Mouse (Mus musculus) central nervous system, embryonic 11.5 days (tissue): ENCODE results near the gene Rbm38. TPM values are rescaled to one million over a fixed set of nuclear protein-coding genes. Genes with fewer than 3 reads are reported as not detected.

Experiments
- polyA plus RNA-seq: library from polyadenylated mRNA; depleted of rRNA; stranded (reverse); fragments of >200 nt; gene quantifications from 2 replicates; pipeline ENCODE4 v1.2.3, GENCODE M21; 2012; rRNA removed

Gene Rbm38
- polyA plus RNA-seq: 58.4 and 98.6 TPM in 2 replicates

DNA sequence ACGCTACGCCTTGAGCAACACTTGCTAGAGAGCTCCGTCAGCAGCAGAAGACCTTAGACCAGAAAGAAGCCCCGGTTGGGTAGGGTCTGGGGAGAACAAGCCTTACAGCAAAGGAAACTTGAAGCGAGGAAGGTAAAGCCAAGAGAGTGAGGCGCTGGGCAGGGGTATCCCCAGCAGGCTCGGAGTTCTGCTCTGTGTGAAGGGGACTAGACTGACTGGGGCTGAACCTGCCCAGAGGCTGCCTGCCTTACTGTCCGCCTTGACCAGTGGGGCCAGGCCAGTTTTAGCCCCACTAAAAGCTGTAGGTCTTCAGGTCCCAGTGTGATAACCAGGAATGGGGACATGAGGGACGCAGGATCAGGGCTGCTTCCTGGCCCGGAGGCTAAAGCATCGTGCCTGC lies at the start of gene Rbm38:
Gene Rbm38 (plus strand): TSS at position 69 of the 400 bp plus-strand sequence.

DNA sequence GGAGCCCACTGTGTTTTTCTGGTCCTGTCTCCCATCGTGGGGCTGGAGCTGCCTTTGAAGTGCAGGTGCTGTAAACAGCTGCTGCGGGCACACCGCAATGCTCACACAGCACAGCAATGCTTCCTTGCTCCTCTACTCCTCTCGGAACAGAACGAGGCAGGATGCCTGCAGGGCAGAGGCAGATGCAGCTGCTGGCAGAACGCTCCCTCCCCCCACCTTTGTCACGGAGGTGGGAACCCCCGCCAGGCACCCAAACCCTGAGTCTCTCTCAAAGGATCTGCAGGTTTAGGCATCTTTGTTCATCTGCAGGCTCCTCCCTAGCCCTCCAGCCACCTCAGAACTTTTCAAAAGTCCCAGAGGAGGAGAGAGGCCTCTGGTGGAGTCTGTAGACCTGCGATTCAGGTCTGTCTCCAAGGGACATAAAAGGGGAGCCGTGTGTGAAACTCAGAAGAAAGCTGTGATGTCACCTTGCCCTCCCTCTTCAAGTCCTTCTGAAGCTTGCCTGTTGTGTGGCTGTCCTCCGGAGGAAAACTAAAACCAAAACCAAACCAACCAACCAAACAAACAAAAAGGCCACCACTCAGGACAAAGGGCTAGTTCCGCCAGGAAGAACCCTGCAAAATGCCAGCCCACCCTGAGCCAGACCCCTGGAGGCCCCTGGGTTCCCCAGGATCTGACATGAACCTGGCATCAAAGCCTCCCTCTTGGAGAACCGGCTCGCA lies 42.7 kb upstream of the Rbm38 start, which contains the start of gene Spo11:
Gene Spo11 (plus strand): TSS at position 292 of the 722 bp plus-strand sequence.

DNA sequence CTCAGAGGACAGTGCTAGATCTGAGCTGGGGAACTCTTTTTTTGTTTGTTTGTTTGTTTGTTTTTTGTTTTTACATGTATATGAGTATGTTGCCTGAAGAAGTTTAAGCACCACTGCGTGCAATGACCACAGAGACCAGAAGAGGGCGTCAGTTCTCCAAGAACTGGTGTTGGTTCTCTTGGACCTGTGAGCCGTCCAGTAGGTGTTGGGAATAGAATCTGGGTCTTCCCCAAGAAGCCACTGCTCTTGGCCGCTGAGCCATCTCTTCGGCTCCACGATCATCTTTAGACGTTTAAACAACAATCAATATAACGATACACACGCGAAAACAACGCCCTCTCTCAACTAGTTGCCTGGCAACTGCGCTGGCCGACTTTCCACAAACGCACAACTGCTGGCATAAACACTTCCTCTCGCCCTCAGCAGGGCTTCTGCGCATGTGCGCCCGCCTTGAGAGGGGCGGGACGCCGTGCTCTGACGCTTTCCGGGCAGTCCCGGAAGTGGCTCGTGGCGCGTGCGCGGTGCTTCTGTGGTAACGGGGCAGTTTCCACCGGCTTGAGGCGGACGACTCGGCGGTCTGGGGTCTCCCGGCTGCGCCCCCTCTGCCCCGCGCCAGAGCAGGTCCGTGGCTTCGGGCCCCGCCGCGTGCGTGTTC lies 20.5 kb upstream of the Rbm38 start, which contains the start of gene Rae1:
Gene Rae1 (plus strand): TSS at position 488 of the 655 bp plus-strand sequence.

Other genes starting within 250 kb of the Rbm38 start
- 13.6 and 24.4 TPM in 2 replicates for gene Bmp7, start 80.2 kb upstream of the Rbm38 start, polyA plus RNA-seq
- gene Spo11, start 42.8 kb upstream of the Rbm38 start, polyA plus RNA-seq: 0.44 and 0.89 TPM in 2 replicates
- 76.9 and 123 TPM in 2 replicates for gene Rae1, start 20.4 kb upstream of the Rbm38 start, polyA plus RNA-seq
- gene Ctcfl, start 99.0 kb downstream of the Rbm38 start, polyA plus RNA-seq: not detected in 2 replicates
- 0.04 and 0.05 TPM in 2 replicates for gene Pck1, start 132.6 kb downstream of the Rbm38 start, polyA plus RNA-seq
- gene Zbp1, start 198.4 kb downstream of the Rbm38 start, polyA plus RNA-seq: 0.20 and 0.78 TPM in 2 replicates